Mouse (Mus musculus): Measurements from ENCODE around the gene Ap2a1.
A peak's percentile ranks its signal among the peaks of the same experiment; 100 is the strongest.

GRCm38 (mm10) chr7:44965975-44966374, 36.7 kb upstream of the Ap2a1 start:
- peak; percentile 56; the same call in 1 of the 2 replicates for TF ChIP-seq CTCF (IDR thresholded peaks at IDR 0.05; ENCODE audit: low read depth)
- TF ChIP-seq EP300 (IDR thresholded peaks at IDR 0.05; ENCODE audit: low read depth), result no peak

Measured in liver, embryonic 14.5 days (tissue).